Mouse (Mus musculus) urinary bladder, postnatal 14 days (tissue): ENCODE data around the gene Plet1.

Experiments used
- DNase-seq: peaks from one replicate; pipeline ENCODE4 v3.0.0; 2021; ENCODE audit warnings: low spot score

Plet1 gene

DNA sequence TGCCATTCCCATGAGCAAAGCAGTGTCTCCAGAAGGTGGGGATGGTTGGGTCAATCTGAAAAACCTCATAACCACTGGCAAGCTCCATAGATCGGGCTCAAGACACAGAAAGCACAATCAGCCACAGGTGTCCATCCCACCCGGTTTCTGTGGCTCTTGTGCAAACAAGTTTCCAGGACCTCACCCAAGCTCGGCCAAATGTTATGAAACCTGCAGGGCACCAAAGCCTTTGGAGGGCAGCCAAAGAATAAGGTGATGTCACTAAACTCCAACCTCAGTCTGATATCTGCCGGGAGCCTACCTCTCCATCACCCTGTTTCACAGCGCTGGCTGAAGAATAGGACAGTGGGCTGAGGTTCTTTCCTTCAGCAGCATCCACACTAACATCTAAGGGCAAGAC, 41.6 kb downstream of the Plet1 start:
- peak; percentile 30 for DNase-seq

DNA sequence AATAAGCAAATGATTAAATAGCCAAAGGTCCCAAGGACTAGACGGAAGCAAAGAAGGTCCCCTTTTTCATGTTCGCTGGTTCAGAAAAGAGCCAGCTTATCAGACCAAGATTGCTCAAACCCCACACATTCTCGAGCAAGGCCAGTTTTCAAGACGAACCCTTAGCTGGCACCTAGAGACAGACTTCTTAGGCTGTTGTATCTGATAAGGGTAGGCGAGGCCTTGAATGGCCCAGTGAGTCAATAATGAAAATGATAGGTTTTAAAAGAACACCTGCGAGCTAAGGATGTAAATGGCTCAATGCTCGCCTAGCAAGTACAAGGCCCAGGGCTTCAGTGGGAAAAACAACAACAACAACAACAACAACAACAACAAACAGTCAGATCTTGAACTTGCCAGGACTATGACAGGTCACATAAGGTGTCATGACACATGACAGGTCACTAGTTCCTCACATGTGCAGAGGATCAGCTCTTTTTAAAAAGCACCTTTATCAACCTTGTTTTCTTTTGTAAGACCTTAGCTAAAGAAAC, 42.3 kb downstream of the Plet1 start:
- DNase-seq, result no peak

DNA sequence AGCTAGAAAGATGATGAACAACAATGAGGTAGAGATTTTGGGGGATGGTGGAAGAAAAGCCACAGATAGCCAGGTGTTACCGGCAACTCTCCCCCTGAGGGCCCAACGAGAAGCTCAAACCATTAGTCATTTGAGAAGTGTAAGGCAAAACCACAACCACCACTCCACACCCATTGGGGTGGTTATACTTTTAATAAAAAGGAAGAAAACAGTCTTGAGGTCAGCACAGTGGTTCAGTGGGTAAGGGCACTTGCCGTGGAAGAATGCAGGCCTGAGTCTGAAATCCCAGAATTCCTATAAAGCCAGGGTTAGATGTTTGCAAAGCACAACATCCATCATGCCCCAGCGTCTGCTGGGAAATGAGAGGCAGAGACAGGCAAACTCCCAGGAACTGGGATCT, 43.0 kb downstream of the Plet1 start:
- no peak for DNase-seq

DNA sequence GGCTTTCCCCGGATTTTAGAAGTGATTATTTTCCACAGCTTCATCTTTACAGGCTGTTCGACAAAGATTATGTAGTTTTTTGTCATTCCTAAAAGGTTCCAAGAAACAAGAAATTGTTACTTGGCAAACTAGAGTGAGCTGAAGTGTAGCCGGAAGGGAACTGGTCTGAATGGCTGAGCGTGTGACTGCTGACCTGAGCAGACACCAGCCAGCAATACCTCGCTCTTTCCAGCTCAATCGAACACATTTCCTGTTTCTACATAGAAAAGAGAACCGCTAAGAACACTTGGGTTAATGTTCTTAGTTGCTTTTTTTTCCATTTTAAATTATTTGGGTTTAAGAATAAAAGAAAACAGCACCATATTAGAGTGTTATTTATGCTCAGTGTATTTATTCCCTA, 45.8 kb downstream of the Plet1 start:
- DNase-seq, result no peak

DNA sequence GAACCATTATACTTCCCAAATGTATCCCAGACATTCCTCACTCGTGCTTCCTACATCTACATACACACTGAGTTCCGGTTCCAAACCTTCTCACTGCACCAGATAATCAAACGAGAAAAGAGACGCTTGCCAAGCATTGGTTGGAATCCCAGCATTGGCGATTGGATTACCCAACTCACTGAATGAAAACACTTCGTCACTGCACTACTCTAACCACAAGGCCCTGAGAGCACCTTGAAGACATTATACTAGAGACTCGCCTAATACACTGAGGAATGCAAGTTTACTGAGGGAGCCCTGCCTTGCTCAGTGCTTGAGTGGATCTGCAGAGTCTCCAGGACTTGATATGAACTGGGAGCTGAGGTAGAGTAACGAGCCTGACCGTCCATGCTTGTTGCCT, 48.1 kb downstream of the Plet1 start:
- no peak for DNase-seq

DNA sequence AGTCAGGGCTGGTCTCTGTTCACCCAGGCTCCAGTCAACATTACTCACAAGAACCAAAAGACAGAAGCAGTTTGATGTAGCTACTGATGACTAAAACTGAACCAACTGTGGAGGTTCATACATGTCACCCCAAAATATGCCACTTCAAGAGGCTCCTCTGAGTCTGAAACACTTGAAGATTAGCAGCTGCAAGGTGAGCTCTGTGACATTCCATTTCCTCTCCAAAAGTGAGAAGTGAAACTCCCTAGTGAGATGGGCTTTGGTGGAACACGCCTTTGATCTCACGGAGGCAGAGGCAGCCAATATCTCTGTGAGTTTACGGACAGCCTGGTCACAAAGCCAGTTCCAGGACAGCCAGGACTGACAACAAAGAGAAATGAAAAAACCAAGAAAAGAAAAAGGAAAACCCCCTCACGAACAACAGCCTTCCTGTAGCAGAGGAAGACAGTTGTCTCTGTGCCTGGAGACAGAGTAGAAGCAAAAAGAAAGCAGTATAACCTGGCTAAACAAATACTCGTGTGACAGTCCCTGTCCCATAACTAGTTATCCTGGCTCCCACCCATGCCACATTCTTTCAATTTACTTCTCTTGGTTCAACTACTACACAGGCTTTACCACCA, 53.6 kb downstream of the Plet1 start:
- no peak for DNase-seq

DNA sequence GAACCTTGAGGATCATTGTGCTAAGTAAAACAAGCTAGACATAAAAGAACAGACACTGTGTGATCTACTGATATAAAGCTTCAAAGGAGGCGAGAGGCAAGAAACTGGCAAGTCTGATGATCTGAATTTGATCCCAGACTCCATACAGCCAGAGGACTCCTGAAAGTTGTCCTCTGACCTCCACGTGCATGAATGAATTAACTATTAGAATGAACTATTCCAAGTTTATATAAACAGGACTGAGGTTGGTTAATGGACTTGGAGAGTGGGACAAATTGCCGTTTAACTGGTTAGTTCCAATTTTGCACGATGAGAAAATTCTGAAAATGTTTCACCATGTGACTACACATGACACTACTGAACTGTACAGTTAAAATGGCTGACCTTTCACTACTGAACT, 54.6 kb downstream of the Plet1 start:
- DNase-seq, result no peak

DNA sequence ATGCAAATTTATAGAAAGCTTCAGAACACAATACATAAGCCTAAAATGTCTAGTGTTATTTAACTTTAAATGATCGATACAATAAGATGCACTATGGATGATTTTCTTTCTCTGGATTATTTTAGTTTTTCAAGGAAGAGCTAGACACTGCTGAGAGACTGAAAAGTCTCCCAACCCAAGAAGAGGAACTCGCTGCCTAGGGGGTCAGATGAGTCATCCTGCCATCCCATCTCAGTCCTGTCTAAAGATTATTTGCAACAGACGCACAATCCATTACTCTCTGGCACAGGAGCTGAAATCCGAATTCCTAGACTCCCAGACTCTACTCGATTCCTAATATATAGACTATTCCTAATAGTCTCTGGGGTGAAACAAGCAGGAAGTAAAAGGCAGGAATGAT, 57.9 kb downstream of the Plet1 start:
- DNase-seq, result no peak

DNA sequence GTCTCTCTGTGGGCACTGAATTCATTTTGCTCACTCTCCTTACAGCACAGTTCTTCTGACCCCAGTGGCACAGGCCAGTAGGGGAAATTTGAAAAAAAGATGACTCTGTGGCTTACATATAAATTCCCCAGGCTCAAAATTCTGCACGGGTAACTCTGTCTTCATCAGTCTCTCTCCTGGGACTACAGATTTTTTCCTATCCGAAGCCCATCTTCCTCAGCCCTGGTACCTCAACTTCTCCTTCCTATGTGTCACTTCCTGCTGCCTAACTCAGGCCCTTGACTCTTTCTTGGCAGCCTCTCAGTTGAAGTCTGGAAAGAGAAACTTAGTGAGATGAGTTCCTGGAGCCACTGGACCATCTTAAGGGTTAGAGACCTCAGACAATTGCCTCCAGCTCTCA, 59.2 kb downstream of the Plet1 start:
- no peak for DNase-seq

DNA sequence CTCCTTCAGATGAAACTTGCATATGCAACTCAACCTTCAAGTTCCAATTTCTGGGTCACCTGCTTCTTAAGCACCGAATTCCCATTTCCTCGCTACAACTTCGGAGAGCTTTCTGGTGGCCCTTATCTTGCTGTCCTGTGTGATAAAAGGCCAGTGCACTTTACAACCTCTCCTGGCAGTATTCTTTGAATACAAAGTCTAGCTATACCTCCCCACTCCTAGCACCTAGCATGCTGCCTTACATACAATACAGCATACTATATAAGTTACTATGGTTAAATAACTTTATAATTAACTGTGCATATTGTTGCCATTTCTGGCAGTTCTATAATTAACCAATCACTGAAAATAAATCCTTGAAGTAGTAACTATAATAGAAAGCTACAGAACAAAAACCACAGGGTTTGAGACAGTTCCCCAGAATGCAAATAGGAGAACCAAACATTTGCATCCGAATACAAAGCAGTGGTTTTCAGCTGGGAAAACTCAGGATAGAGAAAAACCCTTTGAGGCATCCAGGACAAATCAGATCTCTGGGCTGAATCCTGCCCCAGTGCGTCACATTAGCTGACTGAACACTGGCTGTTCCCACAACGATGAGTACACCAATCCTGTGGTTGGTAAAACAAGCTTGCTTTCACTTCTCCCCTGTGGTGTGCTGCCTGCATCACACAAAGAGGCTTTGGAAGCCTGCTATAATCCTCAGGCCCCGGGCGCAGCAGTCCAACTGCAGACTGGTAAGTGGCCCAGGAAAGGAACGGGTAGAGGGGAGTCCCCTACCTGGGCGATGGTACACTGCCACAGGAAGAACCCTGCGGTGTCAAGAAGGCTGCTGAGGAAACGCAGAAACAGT, 60.1 kb downstream of the Plet1 start, which contains the start of gene Il18:
Il18 (plus strand) TSS at position 587 of the 853 bp plus-strand sequence.
- peak; percentile 11 for DNase-seq

DNA sequence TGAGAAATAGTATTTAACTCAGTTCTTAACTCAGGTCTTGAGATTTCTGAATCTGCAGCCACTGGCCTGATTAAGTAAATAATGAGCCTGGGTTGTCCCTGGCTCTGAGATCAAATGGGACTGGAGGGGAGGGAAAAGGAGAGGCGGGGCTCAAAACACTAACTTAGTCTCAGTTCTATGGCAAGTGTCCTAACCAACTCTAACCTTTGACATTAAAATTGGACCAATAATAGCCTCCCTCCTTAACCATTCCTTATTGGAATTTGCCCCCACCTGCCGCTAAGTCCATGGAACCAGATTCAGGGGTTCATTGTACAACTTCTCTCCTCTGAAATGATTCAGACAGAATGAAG, 60.7 kb downstream of the Plet1 start, which contains the start of gene Bco2:
Bco2 (minus strand) TSS at position 88 of the 353 bp plus-strand sequence.
- no peak for DNase-seq
